Mouse (Mus musculus) layer of hippocampus, adult 9-10 months (tissue): ENCODE data around the gene Slc35e4.
"Not testable (repeated sequence)": the region's sequence is repeated elsewhere in the genome, so short reads cannot be mapped to it uniquely, and the experiment has no call there.

ENCODE experiments used
- DNase-seq: peaks from one replicate; pipeline ENCODE4 v3.0.0; 2022; ENCODE audit warnings: low spot score

Gene Slc35e4

DNA sequence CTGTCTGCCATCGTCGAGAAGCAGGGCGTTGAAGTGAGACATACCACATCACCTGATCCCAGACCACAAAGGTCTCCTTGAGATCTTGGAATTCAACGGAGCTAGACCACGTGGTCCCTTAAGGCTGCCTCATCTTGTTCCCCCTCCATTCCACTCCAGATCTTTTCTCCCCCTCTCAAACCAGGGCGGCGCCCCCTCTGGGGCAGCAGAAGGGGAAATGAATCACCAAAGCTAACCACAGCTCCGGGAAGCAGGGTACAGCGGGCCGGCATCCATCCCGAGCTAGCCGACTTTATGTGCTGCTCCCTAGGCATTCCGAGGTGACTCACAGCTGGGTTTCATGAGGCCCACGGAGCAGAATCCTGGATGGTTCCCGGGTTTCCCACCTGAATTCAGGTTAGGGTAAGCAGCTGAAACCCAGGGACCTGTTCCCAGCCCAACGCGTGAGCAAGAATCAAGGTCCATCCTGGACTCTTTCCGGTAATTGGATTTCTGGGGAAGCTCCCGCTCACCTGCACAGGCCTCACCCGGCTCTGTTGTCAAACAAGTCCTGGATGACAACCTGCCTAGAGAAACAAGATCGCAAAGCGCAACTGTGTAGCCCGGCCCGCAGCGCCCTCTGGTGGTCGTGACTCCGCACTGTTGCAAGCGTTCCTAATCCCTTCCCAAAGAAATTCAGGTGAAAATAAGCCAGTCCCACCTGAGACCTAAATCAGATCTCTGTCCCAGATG is at the start of gene Slc35e4:
Gene Slc35e4, minus strand, starts transcription at position 556 of the 732 bp plus-strand sequence.
- peak; percentile 55 for DNase-seq

DNA sequence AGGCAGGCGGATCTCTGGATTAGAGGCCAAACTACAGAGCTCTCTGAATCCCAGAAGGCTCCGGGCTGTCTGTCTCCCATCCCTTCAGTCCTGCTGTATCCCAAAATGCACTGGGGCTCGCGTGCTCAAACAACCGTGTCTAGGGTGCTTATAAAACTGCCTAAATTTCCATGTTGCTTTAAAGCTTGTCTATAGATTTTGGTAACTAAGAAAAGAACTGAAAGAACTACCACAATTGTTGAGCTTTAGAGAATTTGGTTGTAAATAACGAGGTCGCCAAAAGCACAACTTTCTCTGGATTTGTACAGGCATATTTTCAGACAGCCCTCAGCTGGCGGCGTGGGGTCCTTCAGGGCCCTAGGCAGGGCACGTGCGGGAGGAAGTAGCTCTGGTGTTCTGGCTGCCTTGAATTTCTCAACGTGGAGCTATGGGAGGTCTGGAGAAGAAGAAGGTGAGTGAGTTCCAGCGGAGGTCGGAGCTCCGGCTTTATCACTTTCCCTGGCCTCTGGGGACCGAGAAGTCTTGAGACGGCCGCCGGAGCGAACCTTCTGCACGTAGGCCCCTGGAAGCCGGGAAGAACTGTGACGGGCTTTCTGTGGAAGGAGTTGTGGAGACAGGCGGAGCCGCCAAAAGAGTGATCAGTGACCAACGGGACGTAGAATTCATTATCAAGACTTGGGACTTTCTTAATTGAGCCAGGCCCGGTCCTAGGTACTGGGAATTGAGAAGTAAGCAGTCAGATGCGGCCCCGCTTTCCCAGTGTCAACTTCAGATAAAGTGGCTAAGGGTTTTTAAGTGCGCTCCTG is 49.3 kb upstream of the Slc35e4 start, which contains the start of gene Pes1:
Gene Pes1, plus strand, starts transcription at position 366 of the 806 bp plus-strand sequence.
- peak; percentile 90 for DNase-seq

DNA sequence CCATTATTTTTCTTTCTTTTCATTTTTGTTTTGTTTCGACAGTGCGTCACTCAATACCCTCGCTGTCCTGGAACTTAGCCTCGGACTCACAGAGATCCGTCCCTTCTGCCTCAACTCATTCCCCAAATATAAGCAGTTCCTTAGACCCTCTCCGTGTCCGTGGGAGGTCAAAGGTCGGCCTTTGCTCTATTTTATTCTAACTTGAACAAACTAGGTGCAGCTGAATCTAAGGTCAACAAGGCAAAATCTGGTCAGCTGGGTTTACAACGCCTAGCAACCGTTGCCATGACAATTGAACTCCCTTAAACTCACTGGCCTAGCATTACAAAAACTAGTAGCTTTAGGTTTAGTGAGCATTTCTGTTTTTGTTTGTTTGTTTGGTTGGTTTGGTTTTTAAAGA is 48.7 kb upstream of the Slc35e4 start:
- no peak for DNase-seq

DNA sequence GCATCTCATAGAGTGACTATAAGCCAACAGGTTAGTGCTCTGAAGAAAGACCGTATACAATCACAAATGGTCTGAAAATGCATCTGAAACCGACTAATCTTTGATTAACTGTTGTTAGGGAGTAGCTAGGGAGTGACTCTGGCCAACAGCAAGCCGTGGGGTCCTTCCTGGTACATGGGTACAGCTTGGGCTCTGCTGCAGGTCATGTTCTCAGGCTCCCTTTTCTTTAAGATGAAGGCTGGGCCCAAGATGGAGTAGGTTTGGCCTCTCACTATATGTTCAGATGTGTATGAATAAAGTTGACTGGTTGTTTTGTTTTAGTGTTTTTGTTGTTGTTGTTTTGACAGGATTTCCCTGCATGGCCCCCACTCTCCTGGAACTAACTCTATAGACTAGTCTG is 47.3 kb upstream of the Slc35e4 start:
- DNase-seq, result no peak

DNA sequence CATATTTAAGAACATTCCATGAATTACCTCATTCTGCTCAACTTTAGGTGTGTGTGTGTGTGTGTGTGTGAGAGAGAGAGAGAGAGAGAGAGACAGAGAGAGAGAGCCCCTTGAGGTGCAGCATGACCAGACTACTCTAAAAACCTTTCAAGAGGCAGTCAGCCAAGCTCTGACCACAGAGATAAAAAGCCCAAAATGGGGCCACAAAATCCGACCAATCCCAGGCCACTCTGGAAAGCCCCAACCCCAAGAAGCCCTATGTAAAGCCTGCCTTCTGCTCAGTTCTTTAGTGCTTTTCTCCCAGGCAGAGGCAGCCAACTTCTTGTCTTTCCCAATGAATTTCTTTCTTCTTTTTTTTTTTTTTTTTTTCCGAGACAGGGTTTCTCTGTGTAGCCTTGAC is 46.4 kb upstream of the Slc35e4 start:
- no peak for DNase-seq

DNA sequence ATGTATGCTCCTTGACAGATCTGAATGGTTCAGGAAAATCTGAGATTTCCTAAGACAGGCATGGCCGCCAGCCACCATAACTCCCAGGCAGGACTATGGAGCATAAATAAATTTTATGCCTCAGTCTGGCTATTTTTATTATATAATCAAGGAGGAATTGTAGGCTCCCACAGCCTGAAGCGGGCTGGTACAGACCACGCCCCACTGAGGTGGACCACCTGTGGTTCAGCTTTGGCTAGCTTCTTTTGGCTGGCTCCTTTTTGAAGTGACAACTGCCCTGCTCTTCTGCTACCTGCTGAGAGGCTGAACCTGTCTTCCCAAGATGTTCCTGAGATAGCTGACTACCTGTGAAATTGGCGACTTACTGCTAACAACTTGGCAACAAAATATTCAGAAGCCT is 40.9 kb upstream of the Slc35e4 start:
- DNase-seq, result not testable (repeated sequence)

DNA sequence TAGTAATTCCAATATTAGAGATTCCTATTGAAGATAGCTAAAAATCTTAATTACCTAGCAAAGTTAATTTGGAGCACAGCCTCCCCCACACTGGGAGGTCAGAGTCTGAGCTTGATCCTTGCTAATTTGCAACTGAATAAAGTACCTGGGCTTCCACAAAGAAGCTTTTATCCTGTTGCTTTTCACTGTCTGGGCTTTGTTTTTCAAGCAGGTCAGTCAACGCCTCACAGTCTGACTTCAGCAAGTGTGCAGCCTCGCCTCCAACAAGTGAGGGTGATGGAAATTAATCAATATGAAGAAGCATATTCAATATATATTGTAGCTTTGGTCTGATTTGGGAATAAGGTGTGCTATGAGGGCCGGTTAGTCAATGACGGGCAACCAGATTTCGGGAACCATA is 40.4 kb upstream of the Slc35e4 start:
- not testable (repeated sequence) for DNase-seq

DNA sequence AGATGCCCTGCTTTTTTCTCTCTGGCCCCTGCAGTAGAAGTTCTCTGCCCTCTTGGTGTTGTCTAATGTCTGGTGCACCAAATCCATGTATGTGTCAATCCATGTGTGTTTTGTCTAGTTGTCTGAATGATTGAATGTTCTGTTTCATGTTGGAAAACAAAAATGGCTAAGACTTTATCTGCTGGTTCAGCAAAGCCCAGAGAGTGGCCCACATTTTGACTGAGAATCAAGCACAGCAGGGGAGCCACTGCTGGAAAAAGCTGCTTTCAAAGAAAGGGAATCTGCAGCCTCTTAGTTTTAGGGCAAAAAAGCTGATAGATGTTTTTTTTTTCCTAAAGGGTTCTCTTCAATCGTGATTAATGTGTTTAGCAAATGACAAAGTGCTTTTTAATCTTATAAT is 31.9 kb upstream of the Slc35e4 start:
- no peak for DNase-seq

DNA sequence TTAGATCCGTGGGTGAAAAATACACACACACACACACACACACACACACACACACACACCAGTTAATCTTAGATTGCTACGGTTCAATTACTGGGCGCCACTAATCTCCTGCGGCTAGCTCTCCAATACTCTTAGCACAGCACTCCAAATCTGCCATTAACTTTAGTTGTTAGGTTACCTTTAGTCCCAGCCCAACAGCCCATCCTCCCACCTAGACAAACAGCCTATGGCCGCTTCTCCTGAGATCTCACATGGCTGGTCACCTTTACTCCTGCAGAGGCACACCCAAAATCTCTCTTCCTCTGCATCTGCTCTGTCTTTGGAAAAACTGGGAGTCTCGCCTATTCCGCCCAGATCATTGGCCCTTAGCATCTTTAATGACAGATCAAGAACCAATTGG is 26.9 kb upstream of the Slc35e4 start:
- no peak for DNase-seq

DNA sequence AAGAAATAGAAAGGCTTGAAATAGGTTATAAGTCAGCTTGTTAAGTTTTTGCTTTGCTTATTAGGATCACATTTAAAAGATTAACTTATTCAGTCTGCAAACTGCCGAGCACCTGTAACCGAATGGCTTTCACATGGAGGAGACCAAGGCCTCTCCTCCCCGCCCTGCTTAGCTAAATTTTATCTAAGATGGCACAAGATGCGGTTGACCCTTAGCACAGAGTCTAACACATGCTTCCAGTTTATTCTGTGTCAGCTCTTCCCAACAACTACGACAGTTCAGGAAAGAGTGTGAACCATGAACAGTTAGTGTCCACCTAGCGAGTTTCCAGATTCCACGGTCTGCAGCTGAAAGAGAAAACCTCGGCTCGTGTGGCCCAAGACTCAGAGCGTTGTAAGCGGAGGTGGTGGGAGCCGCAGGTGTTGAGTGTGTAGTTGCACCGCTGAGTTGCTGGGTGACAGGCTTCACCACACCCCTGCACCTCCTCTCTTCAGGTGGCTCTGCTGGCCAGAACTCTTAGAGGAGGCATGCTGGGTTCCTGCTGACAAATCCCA is 22.9 kb upstream of the Slc35e4 start:
- no peak for DNase-seq

DNA sequence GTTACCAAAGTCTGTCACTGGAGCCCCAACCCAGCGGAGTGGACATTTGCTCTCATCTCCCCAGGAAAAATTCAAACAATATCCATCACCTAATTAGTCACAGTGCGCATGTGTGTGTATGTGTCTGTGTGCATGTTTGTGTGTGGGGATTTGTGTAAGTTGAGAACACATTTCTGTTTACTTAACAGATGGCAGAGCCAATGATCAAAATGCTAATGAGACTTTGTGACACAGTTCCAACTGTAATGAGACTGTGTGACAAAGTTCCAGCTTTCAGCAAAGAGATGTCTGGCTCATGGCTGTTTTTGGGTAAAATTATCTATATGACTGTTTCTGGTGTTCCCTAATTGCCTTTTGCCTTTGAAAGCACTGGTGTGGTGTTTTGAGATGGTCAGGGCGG is 21.9 kb upstream of the Slc35e4 start:
- DNase-seq, result peak; percentile 20

DNA sequence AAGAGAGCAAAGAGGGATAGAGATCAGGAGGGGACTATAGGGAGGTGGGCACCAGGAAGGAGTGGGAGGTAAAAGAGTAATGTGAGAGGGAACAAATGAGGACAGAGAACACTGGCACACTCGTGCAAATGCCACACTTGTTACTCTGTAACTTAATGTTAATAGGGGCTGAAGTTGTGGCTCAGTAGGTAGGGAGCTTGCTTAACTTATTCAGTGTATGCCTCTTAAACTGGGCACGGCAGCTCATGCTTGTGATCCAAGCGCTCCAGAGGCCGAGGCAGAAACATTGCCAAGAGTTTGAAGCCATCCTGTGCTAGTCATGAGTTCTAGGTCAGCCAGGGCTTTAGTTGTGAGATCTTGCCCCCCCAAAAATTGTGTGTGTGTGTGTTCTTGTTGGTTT is 20.7 kb upstream of the Slc35e4 start:
- DNase-seq, result no peak

DNA sequence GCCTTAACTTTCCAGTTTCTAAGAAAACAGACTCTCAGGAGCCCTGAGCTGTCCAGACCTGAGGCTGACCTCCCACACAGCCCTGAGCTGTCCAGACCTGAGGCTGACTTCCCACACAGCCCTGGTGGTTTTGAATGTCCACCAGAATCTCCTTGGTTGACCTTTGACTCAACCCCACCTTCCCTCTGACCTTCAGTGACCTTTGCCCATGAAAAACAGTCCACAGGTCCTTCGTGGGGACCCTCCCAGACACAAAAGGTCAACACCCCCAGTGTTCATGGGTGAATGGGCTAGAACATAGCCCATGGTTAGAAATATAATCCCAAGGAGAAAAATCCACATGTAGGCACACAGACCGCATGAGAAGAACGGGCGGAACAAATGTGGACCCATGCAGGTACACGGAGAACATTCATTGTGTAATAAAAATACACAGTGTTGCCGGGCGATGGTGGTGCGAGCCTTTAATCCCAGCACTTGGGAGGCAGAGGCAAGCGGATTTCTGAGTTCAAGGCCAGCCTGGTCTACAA is 19.4 kb upstream of the Slc35e4 start:
- no peak for DNase-seq

DNA sequence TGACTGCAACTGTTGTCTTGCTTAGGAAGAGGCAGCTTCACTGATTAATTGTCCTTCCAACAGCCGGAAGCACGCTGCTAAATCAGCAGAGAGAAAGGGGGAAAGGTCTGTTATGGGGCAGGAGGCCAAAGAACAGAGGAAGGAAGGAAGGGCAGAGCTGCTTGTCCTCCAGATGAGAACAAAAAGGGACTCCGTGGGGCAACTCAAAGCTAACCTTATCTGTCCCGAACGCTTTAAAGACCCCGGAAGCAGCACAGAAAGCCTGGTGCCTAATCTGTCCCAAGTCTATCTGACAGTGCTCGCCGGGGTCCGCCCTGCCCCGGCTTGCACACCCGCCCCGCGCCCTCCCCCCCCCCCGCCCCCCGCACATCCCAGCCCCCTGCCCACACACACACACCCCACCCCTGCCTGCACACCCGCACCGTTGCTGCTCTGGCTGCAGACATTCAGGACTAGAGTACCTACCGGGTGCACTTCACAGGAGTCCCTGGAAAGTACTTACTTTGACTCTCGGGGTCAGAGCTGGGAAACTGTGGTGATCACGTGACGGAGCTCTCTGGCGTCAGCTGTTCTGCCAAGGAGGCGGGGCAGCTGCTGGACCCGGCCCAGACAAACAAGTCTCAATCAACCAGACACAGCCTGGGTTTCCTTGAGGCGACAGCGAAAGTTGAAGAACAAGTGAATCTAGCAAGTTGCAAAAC is 17.2 kb upstream of the Slc35e4 start, which contains the start of gene Tcn2:
Gene Tcn2, minus strand, starts transcription at position 649 of the 701 bp plus-strand sequence.
- DNase-seq, result peak; percentile 67

DNA sequence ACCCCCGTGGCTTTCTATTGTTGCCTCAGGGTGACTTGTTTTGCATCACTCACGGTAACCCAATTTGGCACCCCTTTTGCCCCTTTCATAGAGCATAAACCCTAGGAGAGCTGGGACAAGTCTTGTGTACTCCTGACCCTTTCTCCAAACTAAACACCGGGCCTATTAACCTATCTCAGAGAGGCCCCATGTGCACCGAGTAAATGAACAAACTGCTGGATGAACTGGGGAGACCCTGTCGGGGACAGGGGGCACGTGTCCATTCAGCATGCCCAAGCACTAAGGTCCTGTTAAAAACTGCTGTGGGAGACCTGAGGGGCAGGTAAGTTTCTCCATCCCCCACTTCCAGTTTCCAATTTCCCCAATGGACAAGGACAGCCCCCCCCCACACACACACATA is 16.5 kb upstream of the Slc35e4 start:
- no peak for DNase-seq

DNA sequence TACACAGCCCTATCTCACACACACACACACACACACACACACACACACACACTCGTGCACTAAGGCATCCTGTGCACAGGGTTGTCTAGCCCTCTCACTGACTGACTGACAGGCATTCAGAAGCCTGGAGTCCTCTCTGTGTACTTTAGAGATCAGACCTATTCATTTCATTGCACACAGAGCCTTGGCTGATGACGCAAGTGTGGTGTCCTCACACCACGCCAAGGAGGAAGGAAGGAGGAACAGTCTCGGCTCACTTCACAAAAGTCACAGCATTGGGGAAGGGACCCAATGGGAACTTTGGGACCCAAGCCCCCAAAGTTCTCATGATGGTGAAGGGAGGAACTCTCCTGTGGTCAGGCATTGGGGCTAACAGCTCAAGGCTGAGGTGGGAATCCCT is 15.6 kb upstream of the Slc35e4 start:
- no peak for DNase-seq

DNA sequence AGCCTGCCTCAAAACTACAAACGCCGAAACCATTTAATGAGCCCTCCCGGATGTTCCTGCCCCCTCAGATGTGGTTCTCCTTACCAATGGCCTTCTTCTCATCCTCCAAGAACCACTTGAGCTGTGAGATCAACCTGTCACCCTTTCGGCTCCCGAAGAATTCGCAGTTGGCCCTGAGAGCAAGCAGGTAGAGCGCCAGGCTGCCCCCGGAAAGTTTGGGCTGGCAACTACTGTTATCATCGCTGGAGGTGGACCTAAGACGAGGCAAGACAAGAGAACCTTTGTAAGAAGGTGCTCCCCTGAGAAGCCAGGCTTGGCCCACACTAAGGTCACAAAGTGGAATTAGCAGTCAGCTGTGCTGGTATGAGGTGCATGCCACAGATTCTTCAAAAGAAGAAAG is 11.5 kb upstream of the Slc35e4 start:
- DNase-seq, result no peak

DNA sequence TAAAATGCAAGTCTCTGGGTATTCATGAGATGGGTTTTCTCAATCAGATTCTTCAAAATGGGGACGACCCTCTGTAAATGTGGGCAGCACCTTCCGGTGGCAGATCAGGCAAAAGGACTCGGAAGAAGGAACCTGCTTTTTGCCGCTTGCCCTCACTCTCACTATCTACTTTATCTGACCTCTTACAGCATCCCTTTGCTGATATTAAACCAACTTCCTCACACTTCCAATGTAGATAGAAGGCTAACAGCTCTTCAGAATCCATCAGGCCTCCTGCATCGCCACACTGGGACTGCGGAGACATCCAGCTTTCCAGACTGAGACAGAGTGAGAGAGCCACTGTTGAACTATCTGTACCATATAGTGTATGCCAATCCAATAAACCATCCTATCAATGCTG is 8.3 kb upstream of the Slc35e4 start:
- no peak for DNase-seq

DNA sequence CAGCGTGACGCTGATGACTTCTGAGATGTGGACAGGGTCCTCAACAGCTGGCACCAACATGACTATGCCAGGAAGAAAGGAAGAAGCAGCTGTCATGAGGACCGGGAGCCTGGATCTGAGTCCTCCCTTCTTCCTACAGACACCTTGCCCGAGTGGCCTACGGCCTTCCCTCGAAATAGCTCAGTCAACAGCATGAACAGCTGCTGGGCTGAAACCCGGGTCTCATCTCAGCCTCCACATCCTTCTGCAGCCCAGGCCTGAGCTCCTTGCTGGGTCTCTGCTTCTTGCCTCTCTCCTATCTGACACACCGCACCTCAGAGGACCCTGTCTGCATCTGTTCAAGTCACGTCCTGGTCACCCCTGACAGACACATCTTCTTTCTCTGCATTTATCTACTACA is 7.7 kb upstream of the Slc35e4 start:
- DNase-seq, result no peak

DNA sequence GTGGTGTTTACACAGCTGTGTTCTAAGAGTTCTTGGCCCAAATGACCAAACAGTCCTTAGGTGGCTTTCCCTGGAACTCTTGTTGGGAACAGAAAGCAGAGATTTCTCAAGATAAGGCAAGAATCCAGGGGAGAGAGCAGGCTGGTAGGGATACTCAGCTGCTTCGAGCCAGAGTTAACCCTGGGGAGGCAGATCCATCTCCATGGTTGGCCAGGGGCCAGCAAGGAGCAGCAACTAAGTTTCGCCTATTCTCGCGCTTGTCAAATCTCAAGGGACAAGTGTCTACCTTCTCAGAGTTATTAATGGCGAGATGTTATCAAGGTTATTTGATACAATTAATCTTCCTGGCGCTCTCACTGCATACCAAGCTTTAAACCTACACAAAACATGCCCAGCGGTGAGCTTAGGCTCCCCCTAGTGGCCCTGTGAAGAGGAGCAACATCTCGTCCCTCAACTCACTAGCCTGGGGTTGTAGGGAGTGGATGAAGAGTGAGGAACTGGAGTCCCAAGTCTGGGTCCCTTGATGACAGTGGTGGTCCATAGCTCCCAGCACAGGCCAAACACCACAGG is 6.9 kb upstream of the Slc35e4 start:
- DNase-seq, result no peak

DNA sequence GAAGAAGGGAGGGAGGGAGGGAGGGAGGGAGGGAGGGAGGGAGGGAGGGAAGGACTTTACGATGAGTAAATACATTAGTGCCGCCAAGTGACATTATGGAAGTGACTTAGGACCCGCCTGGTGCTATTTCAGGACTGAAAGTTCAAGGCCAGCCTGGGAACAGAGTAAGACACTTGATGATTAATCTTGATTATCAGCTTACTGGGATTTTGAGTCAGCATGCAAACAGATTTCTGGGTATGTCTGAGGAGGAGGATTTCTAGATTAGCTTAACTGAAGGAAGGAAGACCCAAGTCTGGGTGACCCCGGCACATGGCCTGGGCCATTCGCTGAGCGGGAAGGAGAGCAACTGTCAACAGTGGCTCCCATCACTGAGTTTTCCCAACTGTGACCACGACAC is 6.0 kb upstream of the Slc35e4 start:
- DNase-seq, result no peak

DNA sequence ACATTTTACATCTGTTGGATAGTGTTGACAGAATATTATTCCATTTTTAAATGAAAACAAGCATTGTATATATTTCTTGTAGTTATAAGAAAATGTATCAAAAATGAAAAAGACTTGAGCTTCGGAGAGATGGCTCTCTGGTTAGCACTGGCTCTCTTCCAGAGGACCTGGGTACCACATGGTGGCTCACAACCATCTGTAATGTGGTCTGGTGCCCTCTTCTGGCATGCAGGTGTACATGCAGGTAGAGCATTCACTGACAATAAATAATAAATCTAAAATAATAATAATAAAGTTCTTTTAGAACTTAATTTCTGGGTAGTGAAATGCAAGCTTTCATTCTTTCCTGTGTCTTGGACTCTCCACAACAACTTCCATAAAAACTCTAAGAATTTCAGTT is 4.3 kb upstream of the Slc35e4 start:
- DNase-seq, result no peak
